In genomic region chr4:99657430-99657820, GRCm38 (mm10) we compare ENCODE assay signal across 8 mouse cellular contexts. TPM values are rescaled to one million over a fixed set of nuclear protein-coding genes. Genes with fewer than 3 reads are reported as not detected.
DNase-seq lines count a peak whose midpoint lies in the region; ATAC-seq and TF ChIP-seq lines count a peak whose summit lies in the region.

No protein-coding gene starts in this region.

- no peak for DNase-seq in heart, postnatal 4 days
- peak; percentile 62 for DNase-seq in embryonic facial prominence, embryonic 10.5 days (ENCODE audit: low spot score)
- DNase-seq in hindbrain, postnatal 0 days (ENCODE audit: low spot score): no peak
- peak; percentile 65 for DNase-seq in neural tube, embryonic 10.5 days (ENCODE audit: extremely low spot score, low spot score)
- no peak for DNase-seq in B cell, adult 2 months
- DNase-seq in spleen, postnatal 14 days (ENCODE audit: low spot score in 2 of 2): no peak
- no peak for DNase-seq in right cerebral cortex, postnatal 4 days

- H3K9me3 ChIP-seq in heart, embryonic 16.5 days (replicated peaks; ENCODE audit: control insufficient read depth, low read length): no peaks in the 10 kb centered on the region
- no peaks in the 10 kb centered on the region for H3K9me3 ChIP-seq in embryonic facial prominence, embryonic 10.5 days
- no peaks in the 10 kb centered on the region for H3K9me3 ChIP-seq in hindbrain, postnatal 0 days (ENCODE audit: low read length)

- WGBS in heart, embryonic 16.5 days: 1% methylated on average over 56 of the region's 62 CpGs
- WGBS in embryonic facial prominence, embryonic 10.5 days: under 1% methylated on average over 62 of the region's 62 CpGs
- under 1% methylated on average over 41 of the region's 62 CpGs for whole genome bisulfite sequencing in hindbrain, postnatal 0 days

- H3K9ac ChIP-seq in heart, embryonic 16.5 days (ENCODE audit: low read length): no peak overlapping the region
- H3K9ac ChIP-seq in hindbrain, postnatal 0 days (replicated peaks; ENCODE audit: low read length): no peak overlapping the region

- no peak for TF ChIP-seq CTCF in hindbrain, postnatal 0 days (IDR thresholded peaks at IDR 0.05; ENCODE audit: low read depth)

- H3K4me2 ChIP-seq in heart, embryonic 16.5 days (ENCODE audit: low read depth, low read length): peak overlapping the region; percentile 53
- H3K4me2 ChIP-seq in hindbrain, postnatal 0 days (ENCODE audit: low read depth, low read length): peak overlapping the region; percentile 38

- ATAC-seq in heart, embryonic 16.5 days (replicated peaks; ENCODE audit: extremely low read depth, insufficient read depth, low FRiP score): no peak
- no peak for ATAC-seq in hindbrain, postnatal 0 days

- peak overlapping the region; percentile 44 for H3K4me3 ChIP-seq in heart, embryonic 16.5 days (ENCODE audit: low read length)
- H3K4me3 ChIP-seq in embryonic facial prominence, embryonic 10.5 days: peak overlapping the region; percentile 47
- peak overlapping the region; percentile 31 for H3K4me3 ChIP-seq in hindbrain, postnatal 0 days (ENCODE audit: low read length)

- H3K27me3 ChIP-seq in heart, embryonic 16.5 days (ENCODE audit: control insufficient read depth, insufficient read depth, low read length): peaks cover 80% of the 10 kb centered on the region
- H3K27me3 ChIP-seq in embryonic facial prominence, embryonic 10.5 days (replicated peaks; ENCODE audit: low read depth, poor library complexity, severe bottlenecking): peaks cover 100% of the 10 kb centered on the region
- H3K27me3 ChIP-seq in hindbrain, postnatal 0 days (ENCODE audit: insufficient read depth, low read length): peaks cover 67% of the 10 kb centered on the region

- no peaks in the 10 kb centered on the region for H3K36me3 ChIP-seq in heart, embryonic 16.5 days (ENCODE audit: control insufficient read depth, insufficient read depth)
- H3K36me3 ChIP-seq in embryonic facial prominence, embryonic 10.5 days (replicated peaks): no peaks in the 10 kb centered on the region
- no peaks in the 10 kb centered on the region for H3K36me3 ChIP-seq in hindbrain, postnatal 0 days (ENCODE audit: insufficient read depth, low read length)

- H3K27ac ChIP-seq in heart, embryonic 16.5 days (ENCODE audit: low read length): no peak overlapping the region
- peak overlapping the region; percentile 30; the same call in 1 of the 2 replicates for H3K27ac ChIP-seq in embryonic facial prominence, embryonic 10.5 days (replicated peaks)
- H3K27ac ChIP-seq in hindbrain, postnatal 0 days: no peak overlapping the region

- H3K4me1 ChIP-seq in heart, embryonic 16.5 days (ENCODE audit: control insufficient read depth, insufficient read depth, low read length): peaks cover 17% of the 10 kb centered on the region; the same call in 1 of the 2 replicates
- H3K4me1 ChIP-seq in embryonic facial prominence, embryonic 10.5 days: peaks cover 30% of the 10 kb centered on the region
- no peaks in the 10 kb centered on the region for H3K4me1 ChIP-seq in hindbrain, postnatal 0 days (ENCODE audit: insufficient read depth, low read length)

RNA-seq across cellular contexts. Expression of gene Foxd3, which starts 1.3 kb away (rescaled TPM):
- polyA plus RNA-seq in heart, embryonic 16.5 days (2015; fragmentation: Nextera tagmentation; extraction: Ambion mirVana): 0.08 TPM in 1 of 2 replicates, not detected in the other
- total RNA-seq in heart, postnatal 4 days (2021): under 1 TPM; 0.25 to 0.26 TPM
- 0.42 and 0.69 TPM in 2 replicates for polyA plus RNA-seq in embryonic facial prominence, embryonic 10.5 days (2016; fragmentation: Nextera tagmentation; extraction: Ambion mirVana)
- total RNA-seq in hindbrain, postnatal 0 days (2014; rRNA removed): 5.3 and 8.1 TPM in 2 replicates
- 0.92 and 1.1 TPM in 2 replicates for polyA plus RNA-seq in hindbrain, postnatal 0 days (2015; fragmentation: Nextera tagmentation; extraction: Ambion mirVana)

RNA-seq across cellular contexts. Expression of gene Alg6, which starts 58.0 kb away (rescaled TPM):
- 9.2 and 10.1 TPM in 2 replicates for polyA plus RNA-seq in heart, embryonic 16.5 days (2015; fragmentation: Nextera tagmentation; extraction: Ambion mirVana)
- total RNA-seq in heart, postnatal 4 days (2021): 1 to 10 TPM; 9.2 to 10.0 TPM
- polyA plus RNA-seq in embryonic facial prominence, embryonic 10.5 days (2016; fragmentation: Nextera tagmentation; extraction: Ambion mirVana): 17.5 and 20.3 TPM in 2 replicates
- total RNA-seq in hindbrain, postnatal 0 days (2014; rRNA removed): 20.7 and 41.8 TPM in 2 replicates
- 14.8 and 14.9 TPM in 2 replicates for polyA plus RNA-seq in hindbrain, postnatal 0 days (2015; fragmentation: Nextera tagmentation; extraction: Ambion mirVana)

Comparison
In these comparisons a context has a peak if more than half of its experiments do, and no peak if none do; other contexts are left out.
1. DNase-seq: peak in embryonic facial prominence, embryonic 10.5 days (single experiment) and neural tube, embryonic 10.5 days (single experiment); none in heart, postnatal 4 days (single experiment), hindbrain, postnatal 0 days (single experiment), B cell, adult 2 months (0 of 2), spleen, postnatal 14 days (0 of 2) and right cerebral cortex, postnatal 4 days (single experiment).
2. Peak in every context shown above with its lines, with median percentiles within 50 percentile points of each other: H3K4me3 ChIP-seq.